Mouse (Mus musculus) lung, adult 2 months (tissue): Measurements from ENCODE around the gene Gm45711.

ENCODE experiments used
- CTCF ChIP-seq: fragments of 200-500 bp; IDR thresholded peaks from 2 replicates; pipeline ENCODE4 v1.5.1; 2011; ENCODE audit warnings: mild to moderate bottlenecking, low read length, control low read depth; ENCODE audit not compliant: insufficient read depth
- POLR2A ChIP-seq: fragments of 200-500 bp; IDR thresholded peaks from 2 replicates; pipeline ENCODE4 v1.6.1; 2011; ENCODE audit warnings: low read depth, mild to moderate bottlenecking, control low read depth, low read length, borderline replicate concordance; ENCODE audit errors: extremely low read depth

- TF ChIP-seq CTCF (no peak), POLR2A (no peak)
Observed at GRCm38 (mm10) chr8:104239418-104239861, 70.4 kb downstream of the Gm45711 start.
